In genomic region chr6:52846314-52846713, GRCm38 (mm10) we compare ENCODE assay signal across 31 mouse cellular contexts.
DNase-seq lines count a peak whose midpoint lies in the region; ATAC-seq and TF ChIP-seq lines count a peak whose summit lies in the region.
"Had no signal": no experiment of that assay in that cellular context is flagged by ENCODE, and none has a peak within 500 bp of the region (broad histone marks: within the 10 kb centered on the region; RNA-seq: fewer than 3 reads in every experiment).

No protein-coding gene starts in this region.

- no peak overlapping the region for H3K9ac ChIP-seq in limb, embryonic 12.5 days (replicated peaks)
- H3K9ac ChIP-seq: embryonic facial prominence, embryonic 12.5 days; forebrain, embryonic 15.5 days; heart, embryonic 15.5 days; hindbrain, embryonic 12.5 days; intestine, embryonic 15.5 days; lung, embryonic 15.5 days; midbrain, embryonic 15.5 days; neural tube, embryonic 15.5 days had no signal

- H3K27me3 ChIP-seq in limb, embryonic 12.5 days, result no peaks in the 10 kb centered on the region
- peaks cover 40% of the 10 kb centered on the region for H3K27me3 ChIP-seq in limb, embryonic 10.5 days (ENCODE audit: low read depth, poor library complexity, severe bottlenecking)
- H3K27me3 ChIP-seq in Patski, result no peaks in the 10 kb centered on the region
- peaks cover 24% of the 10 kb centered on the region for H3K27me3 ChIP-seq in megakaryocyte, embryonic 14.5 days (replicated peaks)
- no peaks in the 10 kb centered on the region for H3K27me3 ChIP-seq in midbrain, embryonic 10.5 days (ENCODE audit: low read depth, poor library complexity, severe bottlenecking)
- H3K27me3 ChIP-seq: embryonic facial prominence, embryonic 12.5 days; heart, embryonic 15.5 days; hindbrain, embryonic 12.5 days; intestine, embryonic 15.5 days; lung, embryonic 15.5 days; midbrain, embryonic 15.5 days; neural tube, embryonic 15.5 days had no signal

- no peak for TF ChIP-seq CTCF in Patski (IDR thresholded peaks at IDR 0.05)

- no peak overlapping the region for H3K4me3 ChIP-seq in limb, embryonic 12.5 days (replicated peaks)
- no peak overlapping the region for H3K4me3 ChIP-seq in limb, embryonic 10.5 days
- H3K4me3 ChIP-seq in megakaryocyte, embryonic 14.5 days (replicated peaks), result peak overlapping the region; percentile 60
- no peak overlapping the region for H3K4me3 ChIP-seq in midbrain, embryonic 10.5 days
- H3K4me3 ChIP-seq: embryonic facial prominence, embryonic 12.5 days; forebrain, embryonic 10.5 days; forebrain, embryonic 15.5 days; heart, embryonic 10.5 days; heart, embryonic 15.5 days; hindbrain, embryonic 12.5 days; intestine, embryonic 15.5 days; left cerebral cortex, adult 2 months; lung, embryonic 15.5 days; midbrain, embryonic 15.5 days; neural tube, embryonic 15.5 days had no signal

- POLR2A ChIA-PET in Patski (lab: Charles Lee), result interaction anchor here (0.8 kb wide), 1 partner anchor 87 kb away, joined by 3 read pairs; no protein-coding TSS in a partner anchor

- H3K36me3 ChIP-seq in limb, embryonic 12.5 days, result no peaks in the 10 kb centered on the region
- H3K36me3 ChIP-seq in limb, embryonic 10.5 days, result no peaks in the 10 kb centered on the region
- H3K36me3 ChIP-seq in megakaryocyte, embryonic 14.5 days (replicated peaks; ENCODE audit: low read length), result no peaks in the 10 kb centered on the region
- no peaks in the 10 kb centered on the region for H3K36me3 ChIP-seq in midbrain, embryonic 10.5 days
- H3K36me3 ChIP-seq: embryonic facial prominence, embryonic 12.5 days; forebrain, embryonic 10.5 days; forebrain, embryonic 15.5 days; heart, embryonic 10.5 days; heart, embryonic 15.5 days; hindbrain, embryonic 12.5 days; intestine, embryonic 15.5 days; lung, embryonic 15.5 days; midbrain, embryonic 15.5 days; neural tube, embryonic 15.5 days had no signal

- CTCF ChIA-PET in Patski (lab: Charles Lee), result interaction anchor here (0.9 to 2.0 kb wide), 8 partner anchors 34 to 590 kb away, joined by 3 to 10 read pairs (median 4); no protein-coding TSS in a partner anchor

- no peak for ATAC-seq in limb, embryonic 12.5 days (ENCODE audit: insufficient number of reproducible peaks, insufficient read depth, low FRiP score, low TSS enrichment, low read depth)
- peak; percentile 66 for ATAC-seq in Patski
- no peak for ATAC-seq in megakaryocyte-erythroid progenitor cell, adult 5-6 weeks (replicated peaks; ENCODE audit: low FRiP score, low TSS enrichment, poor library complexity, severe bottlenecking)
- ATAC-seq: forebrain, embryonic 15.5 days; hindbrain, postnatal 0 days; intestine, embryonic 15.5 days; midbrain, embryonic 15.5 days had no signal

- peak overlapping the region; percentile 64 for H3K27ac ChIP-seq in limb, embryonic 12.5 days
- no peak overlapping the region for H3K27ac ChIP-seq in limb, embryonic 10.5 days
- no peak overlapping the region for H3K27ac ChIP-seq in midbrain, embryonic 10.5 days (replicated peaks)
- H3K27ac ChIP-seq: embryonic facial prominence, embryonic 12.5 days; forebrain, embryonic 10.5 days; forebrain, embryonic 15.5 days; heart, embryonic 10.5 days; heart, embryonic 15.5 days; hindbrain, embryonic 12.5 days; hindbrain, postnatal 0 days; intestine, embryonic 15.5 days; left cerebral cortex, adult 2 months; lung, embryonic 15.5 days; midbrain, embryonic 15.5 days; neural tube, embryonic 15.5 days had no signal

- no peak for DNase-seq in limb, embryonic 10.5 days (ENCODE audit: low spot score)
- peak; percentile 14 for DNase-seq in 3134 (ENCODE audit: extremely low read depth, insufficient read length, low spot score)
- no peak for DNase-seq in Patski (ENCODE audit: low read depth, low spot score)
- no peak for DNase-seq in midbrain, embryonic 10.5 days (ENCODE audit: low spot score)
- DNase-seq: adrenal gland, postnatal 10 days; B cell, adult 2 months; cerebellum, adult 8-10 months; cerebellum, postnatal 25 days; gastrocnemius, postnatal 25 days; heart, adult 11 months; kidney, adult 9 months; kidney, postnatal 14 days; left cerebral cortex, postnatal 4 days; retina, postnatal 1 day; right cerebral cortex, postnatal 14 days had no signal

- WGBS in limb, embryonic 12.5 days, result 85% methylated on average over 2 of the region's 2 CpGs
- WGBS in limb, embryonic 10.5 days, result 96% methylated on average over 2 of the region's 2 CpGs
- 86% methylated on average over 2 of the region's 2 CpGs for WGBS in midbrain, embryonic 10.5 days

- H3K4me2 ChIP-seq in limb, embryonic 12.5 days, result no peak overlapping the region
- H3K4me2 ChIP-seq: embryonic facial prominence, embryonic 12.5 days; forebrain, embryonic 15.5 days; heart, embryonic 15.5 days; hindbrain, embryonic 12.5 days; intestine, embryonic 15.5 days; liver, embryonic 11.5 days; lung, embryonic 15.5 days; midbrain, embryonic 15.5 days; neural tube, embryonic 15.5 days had no signal

- H3K9me3 ChIP-seq in limb, embryonic 12.5 days, result no peaks in the 10 kb centered on the region
- no peaks in the 10 kb centered on the region for H3K9me3 ChIP-seq in limb, embryonic 10.5 days (replicated peaks)
- no peaks in the 10 kb centered on the region for H3K9me3 ChIP-seq in megakaryocyte, embryonic 14.5 days
- H3K9me3 ChIP-seq in midbrain, embryonic 10.5 days (replicated peaks), result no peaks in the 10 kb centered on the region
- H3K9me3 ChIP-seq: embryonic facial prominence, embryonic 12.5 days; forebrain, embryonic 10.5 days; forebrain, embryonic 15.5 days; heart, embryonic 10.5 days; heart, embryonic 15.5 days; hindbrain, embryonic 12.5 days; intestine, embryonic 15.5 days; lung, embryonic 15.5 days; midbrain, embryonic 15.5 days; neural tube, embryonic 15.5 days had no signal

- H3K4me1 ChIP-seq in limb, embryonic 12.5 days (replicated peaks), result peaks cover 58% of the 10 kb centered on the region
- H3K4me1 ChIP-seq in limb, embryonic 10.5 days, result peaks cover 36% of the 10 kb centered on the region
- peaks cover 53% of the 10 kb centered on the region for H3K4me1 ChIP-seq in megakaryocyte, embryonic 14.5 days
- no peaks in the 10 kb centered on the region for H3K4me1 ChIP-seq in midbrain, embryonic 10.5 days

- in situ Hi-C loops in Patski (cut with MboI; ENCODE audit: low pct_unique_long_range_greater_than_20kb), result loop anchor here (5.0 kb wide), 2 partner anchors 71 to 179 kb away; no protein-coding TSS in a partner anchor
